Mouse (Mus musculus): ENCODE results near the gene Dnajc5g. TPM values are rescaled to one million over a fixed set of nuclear protein-coding genes. Genes with fewer than 3 reads are reported as not detected.

Gene Dnajc5g
- polyA plus RNA-seq, 1 experiment: not detected

- TF ChIP-seq FLI1 (IDR thresholded peaks at IDR 0.05; ENCODE audit: low read length) (no peak), GATA1 (IDR thresholded peaks at IDR 0.05; ENCODE audit: borderline replicate concordance, low read length) (no peak)
- H3K4me3 ChIP-seq (replicated peaks): peak overlapping the region; percentile 87
- peaks cover 5% of the 10 kb centered on the region for H3K9me3 ChIP-seq
- peaks cover 90% of the 10 kb centered on the region for H3K27me3 ChIP-seq (replicated peaks)
- H3K36me3 ChIP-seq (replicated peaks; ENCODE audit: low read length): no peaks in the 10 kb centered on the region
- H3K4me1 ChIP-seq: peaks cover 38% of the 10 kb centered on the region
Measured at GRCm38 (mm10) chr5:31095711-31096480, 10.2 kb upstream of the Dnajc5g start.

- peaks cover 56% of the 10 kb centered on the region for H3K27me3 ChIP-seq (replicated peaks)
- H3K4me3 ChIP-seq (replicated peaks): no peak within 1 kb of the TSS
- TF ChIP-seq FLI1 (IDR thresholded peaks at IDR 0.05; ENCODE audit: low read length): no peak
- TF ChIP-seq GATA1 (IDR thresholded peaks at IDR 0.05; ENCODE audit: borderline replicate concordance, low read length): no peak
- H3K4me1 ChIP-seq: 0 out of 2 replicates have a peak, but pooled peaks cover 3% of the 10 kb centered on the region
- H3K36me3 ChIP-seq (replicated peaks; ENCODE audit: low read length): no peaks in the 10 kb centered on the region
- H3K9me3 ChIP-seq: 0 out of 2 replicates have a peak, but pooled peaks cover 3% of the 10 kb centered on the region
Measured at GRCm38 (mm10) chr5:31108000-31108490, 2.0 kb downstream of the Dnajc5g start, which contains the start of gene Slc30a3. TSS of gene Slc30a3 (minus strand) at chr5:31108237.

GRCm38 (mm10) chr5:31110781-31111180 is 4.7 kb downstream of the Dnajc5g start:
- peaks cover 43% of the 10 kb centered on the region for H3K27me3 ChIP-seq (replicated peaks)
- no peak for TF ChIP-seq GATA1 (IDR thresholded peaks at IDR 0.05; ENCODE audit: borderline replicate concordance, low read length)
- TF ChIP-seq FLI1 (IDR thresholded peaks at IDR 0.05; ENCODE audit: low read length): no peak
- H3K9me3 ChIP-seq: peaks cover 11% of the 10 kb centered on the region; the same call in 1 of the 2 replicates
- no peaks in the 10 kb centered on the region for H3K36me3 ChIP-seq (replicated peaks; ENCODE audit: low read length)
- H3K4me1 ChIP-seq: 0 out of 2 replicates have a peak, but pooled peaks cover 3% of the 10 kb centered on the region
- no peak overlapping the region for H3K4me3 ChIP-seq (replicated peaks)

GRCm38 (mm10) chr5:31116354-31116753 is 10.3 kb downstream of the Dnajc5g start, which contains the start of gene Trim54:
TSS of gene Trim54 (plus strand) at chr5:31116712.
- Histone ChIP-seq H3K36me3 (replicated peaks; ENCODE audit: low read length) (no peaks in the 10 kb centered on the region), H3K4me3 (replicated peaks) (no peak within 1 kb of the TSS), H3K27me3 (replicated peaks) (peaks cover 39% of the 10 kb centered on the region), H3K9me3 (peaks cover 11% of the 10 kb centered on the region; the same call in 1 of the 2 replicates), H3K4me1 (peaks cover 9% of the 10 kb centered on the region)
- no peak for TF ChIP-seq FLI1 (IDR thresholded peaks at IDR 0.05; ENCODE audit: low read length)
- no peak for TF ChIP-seq GATA1 (IDR thresholded peaks at IDR 0.05; ENCODE audit: borderline replicate concordance, low read length)

- no peak overlapping the region for H3K4me3 ChIP-seq (replicated peaks)
- H3K27me3 ChIP-seq (replicated peaks): peaks cover 37% of the 10 kb centered on the region
- peaks cover 11% of the 10 kb centered on the region; the same call in 1 of the 2 replicates for H3K9me3 ChIP-seq
- no peaks in the 10 kb centered on the region for H3K36me3 ChIP-seq (replicated peaks; ENCODE audit: low read length)
- no peak for TF ChIP-seq FLI1 (IDR thresholded peaks at IDR 0.05; ENCODE audit: low read length)
- TF ChIP-seq GATA1 (IDR thresholded peaks at IDR 0.05; ENCODE audit: borderline replicate concordance, low read length): no peak
- H3K4me1 ChIP-seq: peaks cover 9% of the 10 kb centered on the region
Measured at GRCm38 (mm10) chr5:31116912-31117311, 10.8 kb downstream of the Dnajc5g start.

- H3K27me3 ChIP-seq (replicated peaks): peaks cover 42% of the 10 kb centered on the region
- TF ChIP-seq GATA1 (IDR thresholded peaks at IDR 0.05; ENCODE audit: borderline replicate concordance, low read length): no peak
- no peak for TF ChIP-seq FLI1 (IDR thresholded peaks at IDR 0.05; ENCODE audit: low read length)
- no peaks in the 10 kb centered on the region for H3K36me3 ChIP-seq (replicated peaks; ENCODE audit: low read length)
- no peak overlapping the region for H3K4me3 ChIP-seq (replicated peaks)
- H3K4me1 ChIP-seq: peaks cover 9% of the 10 kb centered on the region
- H3K9me3 ChIP-seq: no peaks in the 10 kb centered on the region
Measured at GRCm38 (mm10) chr5:31121111-31121510, 15.0 kb downstream of the Dnajc5g start.

- peaks cover 44% of the 10 kb centered on the region for H3K27me3 ChIP-seq (replicated peaks)
Measured at GRCm38 (mm10) chr5:31123481-31123880, 17.4 kb downstream of the Dnajc5g start.

GRCm38 (mm10) chr5:31126050-31126449 is 20.0 kb downstream of the Dnajc5g start:
- H3K4me1 ChIP-seq: no peaks in the 10 kb centered on the region
- H3K36me3 ChIP-seq (replicated peaks; ENCODE audit: low read length): no peaks in the 10 kb centered on the region
- H3K9me3 ChIP-seq: peaks cover 4% of the 10 kb centered on the region
- H3K27me3 ChIP-seq (replicated peaks): peaks cover 55% of the 10 kb centered on the region
- TF ChIP-seq GATA1 (IDR thresholded peaks at IDR 0.05; ENCODE audit: borderline replicate concordance, low read length) (no peak), FLI1 (IDR thresholded peaks at IDR 0.05; ENCODE audit: low read length) (no peak)
- H3K4me3 ChIP-seq (replicated peaks): no peak overlapping the region

More at GRCm38 (mm10) chr5:31123481-31123880, 17.4 kb downstream of the Dnajc5g start:
- TF ChIP-seq GATA1 (IDR thresholded peaks at IDR 0.05; ENCODE audit: borderline replicate concordance, low read length) (no peak), FLI1 (IDR thresholded peaks at IDR 0.05; ENCODE audit: low read length) (no peak)
- Histone ChIP-seq H3K4me3 (replicated peaks) (no peak overlapping the region), H3K9me3 (no peaks in the 10 kb centered on the region), H3K36me3 (replicated peaks; ENCODE audit: low read length) (no peaks in the 10 kb centered on the region), H3K4me1 (no peaks in the 10 kb centered on the region)

GRCm38 (mm10) chr5:31136730-31137424 is 30.8 kb downstream of the Dnajc5g start:
- Histone ChIP-seq H3K4me1 (peaks cover 39% of the 10 kb centered on the region), H3K4me3 (replicated peaks) (peak overlapping the region; percentile 16), H3K36me3 (replicated peaks; ENCODE audit: low read length) (peaks cover 8% of the 10 kb centered on the region), H3K27me3 (replicated peaks) (peaks cover 68% of the 10 kb centered on the region), H3K9me3 (peaks cover under 1% of the 10 kb centered on the region; the same call in 1 of the 2 replicates)
- TF ChIP-seq GATA1 (IDR thresholded peaks at IDR 0.05; ENCODE audit: borderline replicate concordance, low read length) (no peak), FLI1 (IDR thresholded peaks at IDR 0.05; ENCODE audit: low read length) (no peak)

Data from megakaryocyte, embryonic 14.5 days (primary cell).